Mouse (Mus musculus): ENCODE results near the gene Dnaaf2.
A peak's percentile ranks its signal among the peaks of the same experiment; 100 is the strongest.
"Not testable (repeated sequence)": the region's sequence is repeated elsewhere in the genome, so short reads cannot be mapped to it uniquely, and the experiment has no call there.

Dnaaf2 gene

GRCm38 (mm10) chr12:69197378-69198163 lies 658 bp downstream of the Dnaaf2 start:
- peak; percentile 37 to 39 for DNase-seq

- peak in 1 of 2 experiments; percentile 31 for DNase-seq
Measured at GRCm38 (mm10) chr12:69196444-69197377, 1.5 kb downstream of the Dnaaf2 start, which contains the start of gene Gm49383. Gene Gm49383 (minus strand): TSS chr12:69197104.

- no peak for DNase-seq
Measured at GRCm38 (mm10) chr12:69192637-69193036, 5.6 kb downstream of the Dnaaf2 start.

GRCm38 (mm10) chr12:69191396-69191795 lies 6.8 kb downstream of the Dnaaf2 start:
- no peak for DNase-seq

GRCm38 (mm10) chr12:69190522-69190921 lies 7.7 kb downstream of the Dnaaf2 start:
- DNase-seq: no peak

DNA sequence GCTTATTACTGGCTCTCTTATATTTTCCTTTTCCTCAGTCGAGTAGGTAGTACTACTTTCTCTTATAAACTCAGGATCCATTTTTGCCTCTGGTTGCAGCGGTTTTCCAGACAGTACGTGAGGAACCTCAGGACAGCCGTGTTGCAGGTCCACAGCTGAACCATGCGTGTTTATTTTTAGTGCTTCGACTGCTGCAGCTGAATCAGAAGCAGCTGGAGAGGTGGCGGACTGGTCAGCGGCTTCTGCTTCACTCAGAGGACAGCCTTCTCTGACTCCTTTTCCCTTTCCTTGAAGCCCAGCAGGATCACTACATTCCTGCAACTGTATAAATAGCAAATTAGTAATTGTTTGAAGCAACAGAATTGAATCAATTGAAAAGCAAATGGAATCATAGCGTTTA lies 8.2 kb downstream of the Dnaaf2 start:
- no peak for DNase-seq

DNA sequence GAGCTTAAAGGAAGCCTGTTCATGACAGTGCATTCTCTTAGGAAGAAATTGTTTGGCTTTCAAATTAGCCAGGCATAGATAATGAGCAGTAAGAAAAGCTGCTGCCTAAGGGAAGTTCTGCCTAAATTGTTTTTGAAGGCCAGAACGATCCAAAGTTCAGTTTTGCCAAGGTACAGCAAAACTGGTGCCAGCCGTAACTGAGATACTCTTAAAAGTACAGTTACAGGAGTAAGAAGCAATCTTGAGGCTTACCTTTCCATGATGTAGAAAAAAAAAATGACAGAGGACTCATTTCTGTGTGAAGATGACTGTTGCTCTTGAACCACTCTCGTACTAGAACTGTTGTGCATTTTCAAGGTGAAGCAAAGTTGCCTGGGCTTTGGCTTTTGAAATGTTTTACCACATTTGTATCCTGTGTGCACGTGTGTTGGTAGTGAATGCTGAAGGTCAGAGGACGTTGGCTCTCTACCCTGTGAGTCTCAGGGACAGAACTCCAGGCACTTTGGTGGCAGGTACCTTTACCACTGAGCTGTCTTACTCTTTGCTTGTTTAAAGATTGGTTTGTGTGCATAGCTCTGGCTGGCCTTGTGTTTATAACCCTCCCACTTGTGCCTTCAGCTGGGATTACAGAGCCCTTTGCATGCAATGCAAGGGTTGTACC lies 11.3 kb downstream of the Dnaaf2 start:
- DNase-seq: no peak

- no peak for DNase-seq
Measured at GRCm38 (mm10) chr12:69185371-69185770, 12.9 kb downstream of the Dnaaf2 start.

DNA sequence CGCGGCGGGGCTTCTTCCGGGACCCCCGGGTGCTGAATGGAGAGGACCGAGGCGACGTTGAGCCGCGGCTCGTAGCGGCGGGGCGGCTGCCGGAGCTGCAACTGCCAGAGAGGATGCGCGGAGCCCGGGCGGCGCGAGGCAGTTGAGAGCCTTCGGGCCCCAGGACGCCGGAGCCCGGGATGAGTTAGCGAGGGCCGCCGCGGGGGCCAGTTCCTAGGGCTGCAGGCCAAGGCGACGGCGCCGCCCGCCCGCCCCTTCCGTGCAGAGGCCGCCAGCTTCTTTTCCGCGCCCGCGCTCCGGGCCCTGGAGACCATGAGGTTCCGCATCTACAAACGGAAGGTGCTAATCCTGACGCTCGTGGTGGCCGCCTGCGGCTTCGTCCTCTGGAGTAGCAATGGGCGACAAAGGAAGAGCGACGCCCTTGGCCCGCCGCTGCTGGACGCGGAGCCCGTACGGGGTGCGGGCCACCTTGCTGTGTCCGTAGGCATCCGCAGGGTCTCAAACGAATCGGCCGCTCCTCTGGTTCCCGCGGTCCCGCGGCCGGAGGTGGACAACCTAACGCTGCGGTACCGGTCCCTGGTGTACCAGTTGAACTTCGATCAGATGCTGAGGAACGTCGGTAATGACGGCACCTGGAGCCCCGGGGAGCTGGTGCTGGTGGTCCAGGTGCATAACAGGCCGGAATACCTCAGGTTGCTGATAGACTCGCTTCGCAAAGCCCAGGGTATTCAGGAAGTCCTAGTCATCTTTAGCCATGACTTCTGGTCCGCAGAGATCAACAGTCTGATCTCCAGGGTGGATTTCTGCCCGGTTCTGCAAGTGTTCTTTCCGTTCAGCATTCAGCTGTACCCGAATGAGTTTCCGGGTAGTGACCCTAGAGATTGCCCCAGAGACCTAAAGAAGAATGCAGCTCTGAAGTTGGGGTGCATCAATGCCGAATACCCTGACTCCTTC lies 13.6 kb downstream of the Dnaaf2 start:
- peak in 1 of 2 experiments; percentile 47 for DNase-seq

GRCm38 (mm10) chr12:69183583-69184308 lies 14.5 kb downstream of the Dnaaf2 start, which contains the start of the genes Rpl36al and Mgat2:
Gene Rpl36al (minus strand): TSS chr12:69184083.
Gene Mgat2 (plus strand): TSS chr12:69184157.
- peak; percentile 95 to 96 for DNase-seq

GRCm38 (mm10) chr12:69181800-69182199 lies 16.4 kb downstream of the Dnaaf2 start:
- no peak for DNase-seq

DNA sequence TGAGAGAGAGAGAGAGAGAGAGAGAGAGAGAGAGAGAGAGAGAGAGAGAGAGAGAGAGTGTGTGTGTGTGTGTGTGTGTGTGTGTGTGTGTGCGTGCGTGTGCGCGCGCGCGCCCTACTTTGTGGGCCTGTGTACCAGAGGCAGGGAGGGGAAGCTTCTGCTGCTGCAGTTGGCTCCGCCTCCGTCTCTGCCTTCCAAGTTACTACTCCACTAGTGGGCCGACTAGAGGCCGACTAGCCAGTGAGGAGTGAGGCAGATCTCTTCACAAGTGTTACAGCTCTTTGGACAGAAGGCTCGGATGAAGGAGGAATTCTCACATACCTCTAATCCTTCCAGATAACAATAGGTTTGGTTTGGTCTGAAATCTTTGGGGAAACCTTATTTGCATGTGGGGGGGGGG lies 18.9 kb downstream of the Dnaaf2 start:
- no peak for DNase-seq

DNA sequence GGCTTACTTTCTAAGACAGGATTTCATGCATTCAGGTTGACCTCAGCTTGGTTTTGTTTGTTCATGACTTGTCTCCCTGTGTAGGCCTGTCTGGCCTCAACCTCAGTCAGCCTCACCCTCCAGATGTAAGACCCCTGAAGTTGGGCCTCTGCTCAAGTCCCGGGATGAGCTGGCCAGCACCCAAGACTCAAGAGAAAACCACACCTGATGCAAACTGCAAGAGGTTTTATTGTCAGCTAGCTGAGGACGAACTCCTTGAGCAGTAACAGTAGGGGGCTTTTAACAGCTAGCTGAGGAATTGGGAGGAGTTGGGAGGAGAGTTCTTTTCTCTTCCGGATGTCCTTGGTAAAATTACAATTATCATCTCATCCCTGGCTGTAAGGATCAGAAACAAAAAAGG lies 20.7 kb downstream of the Dnaaf2 start:
- no peak for DNase-seq

- no peak for DNase-seq
Measured at GRCm38 (mm10) chr12:69175975-69176374, 22.3 kb downstream of the Dnaaf2 start.

- no peak for DNase-seq
Measured at GRCm38 (mm10) chr12:69171307-69171706, 26.9 kb downstream of the Dnaaf2 start.

DNA sequence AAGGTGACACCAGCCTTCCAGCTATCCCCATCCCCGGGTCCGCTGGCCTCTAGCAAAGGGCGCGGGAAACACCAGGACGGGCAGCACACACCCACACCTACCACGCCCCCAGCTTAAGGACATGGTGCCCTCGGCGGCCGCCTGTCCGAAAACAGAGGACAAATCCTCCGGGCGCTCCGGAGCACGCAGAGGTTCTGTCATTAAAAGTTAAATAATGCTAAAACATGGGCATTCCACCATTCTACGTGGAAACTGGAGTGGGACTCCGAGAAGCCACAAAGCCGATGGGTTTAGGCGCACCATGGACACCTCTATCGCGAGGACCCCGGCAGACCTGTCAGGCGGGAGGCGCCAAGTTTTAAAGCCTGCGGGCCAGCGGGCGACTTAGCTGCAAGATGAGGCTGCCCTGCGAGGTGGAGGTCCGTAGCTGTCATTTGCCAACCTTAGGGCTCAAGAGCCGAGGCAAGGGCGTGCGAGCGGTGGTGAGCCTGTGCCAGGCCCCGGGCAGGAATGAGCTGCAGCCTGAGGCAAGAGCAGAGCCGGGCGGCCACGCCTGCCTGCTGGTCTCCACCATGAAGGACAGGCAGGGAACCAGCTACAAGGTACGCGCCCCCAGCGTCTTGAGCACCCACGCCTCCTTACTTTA lies 29.6 kb downstream of the Dnaaf2 start, which contains the start of gene Lrr1:
TSS of gene Lrr1 (plus strand) at position 354 of the 646 bp plus-strand sequence.
- DNase-seq: peak; percentile 61 to 75

DNA sequence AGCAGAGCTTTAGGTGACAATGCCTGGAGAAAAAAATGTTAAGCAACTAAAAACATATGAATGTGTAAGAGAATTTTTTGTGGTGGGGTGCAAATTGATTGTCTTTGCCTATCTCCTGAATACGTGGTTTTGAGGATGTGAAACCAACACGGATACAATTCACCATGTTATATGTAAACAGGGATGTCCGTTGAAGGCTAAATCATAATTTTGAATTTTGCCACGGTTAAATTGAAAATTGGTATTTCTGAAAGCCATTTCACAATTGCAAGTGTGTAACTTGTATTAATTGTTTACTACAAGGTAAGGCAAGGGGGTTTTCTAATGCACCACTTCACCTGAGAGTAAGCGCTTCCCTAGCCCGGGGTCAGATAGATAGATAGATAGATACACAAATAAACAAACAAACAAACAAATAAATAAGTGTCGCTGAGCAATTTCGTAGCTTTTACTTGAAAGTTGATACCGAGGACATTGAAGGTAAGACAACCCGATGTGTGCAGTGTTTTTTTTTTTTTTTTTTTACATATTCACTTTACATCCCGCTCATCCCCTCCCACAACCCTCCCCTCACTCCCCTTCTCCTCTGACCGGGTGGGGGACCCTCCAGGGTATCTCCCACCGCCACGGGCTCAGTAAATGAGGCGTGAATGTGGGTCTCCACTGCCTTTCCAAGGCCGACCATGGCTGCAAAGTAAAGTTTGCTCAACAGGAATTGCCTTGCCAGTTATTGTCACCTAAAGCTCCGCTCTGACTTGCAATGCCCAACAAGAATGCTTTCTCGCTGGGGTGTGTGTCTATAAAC lies 30.4 kb downstream of the Dnaaf2 start:
- no peak for DNase-seq

- DNase-seq: not testable (repeated sequence)
Measured at GRCm38 (mm10) chr12:69166861-69167581, 31.2 kb downstream of the Dnaaf2 start.

DNA sequence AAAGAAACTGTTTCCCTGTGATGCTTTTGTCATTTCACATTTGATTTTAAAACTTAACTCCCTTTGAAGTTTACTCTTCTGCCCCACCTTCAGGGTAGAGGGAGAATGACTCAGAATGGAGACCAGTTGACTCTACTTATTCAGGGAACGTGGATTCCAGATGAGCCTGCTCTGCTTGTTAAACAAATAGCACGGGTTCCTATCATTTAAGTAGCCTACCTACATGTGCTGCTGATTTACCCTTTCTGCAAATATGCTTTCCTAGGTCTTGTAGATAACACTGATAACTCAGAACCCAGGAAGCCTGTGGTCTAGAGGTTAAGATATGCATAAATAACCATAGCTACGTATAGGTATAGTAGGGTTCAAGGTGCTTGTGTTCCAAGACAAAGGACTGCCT lies 33.3 kb downstream of the Dnaaf2 start:
- no peak for DNase-seq

Measured in thymus, adult 18-20 months (tissue).